7 mouse cellular contexts compared by ENCODE assay signal in genomic region chr5:110779998-110780760, GRCm38 (mm10). TPM values are rescaled to one million over a fixed set of nuclear protein-coding genes. Genes with fewer than 3 reads are reported as not detected.
DNase-seq lines count a peak whose midpoint lies in the region; ATAC-seq lines count a peak whose summit lies in the region.

TSS of gene Pus1 (minus strand) at chr5:110780659.

- H3K9me3 ChIP-seq in embryonic facial prominence, embryonic 10.5 days, result no peaks in the 10 kb centered on the region
- no peaks in the 10 kb centered on the region for H3K9me3 ChIP-seq in limb, embryonic 10.5 days (replicated peaks)
- no peaks in the 10 kb centered on the region for H3K9me3 ChIP-seq in midbrain, embryonic 13.5 days

- peak within 1 kb of the TSS; percentile 97 for H3K4me2 ChIP-seq in midbrain, embryonic 13.5 days (replicated peaks)

- WGBS in embryonic facial prominence, embryonic 10.5 days, result under 1% methylated on average over 57 of the region's 57 CpGs
- under 1% methylated on average over 57 of the region's 57 CpGs for WGBS in limb, embryonic 10.5 days
- under 1% methylated on average over 53 of the region's 57 CpGs for WGBS in midbrain, embryonic 13.5 days

- DNase-seq in adrenal gland, postnatal 10 days, result peak; percentile 97
- DNase-seq in embryonic facial prominence, embryonic 10.5 days (ENCODE audit: low spot score), result peak; percentile 91
- peak; percentile 91 for DNase-seq in kidney, adult 11 months
- peak; percentile 91 for DNase-seq in limb, embryonic 10.5 days (ENCODE audit: low spot score)
- DNase-seq in spleen, adult 12 weeks (ENCODE audit: low spot score), result peak; percentile 77

- H3K4me3 ChIP-seq in embryonic facial prominence, embryonic 10.5 days, result peak within 1 kb of the TSS; percentile 94
- H3K4me3 ChIP-seq in limb, embryonic 10.5 days, result peak within 1 kb of the TSS; percentile 90
- H3K4me3 ChIP-seq in midbrain, embryonic 13.5 days (replicated peaks), result peak within 1 kb of the TSS; percentile 83

- ATAC-seq in granulocyte monocyte progenitor cell, adult 5-6 weeks (replicated peaks; ENCODE audit: poor library complexity, severe bottlenecking), result peak; percentile 95
- peak; percentile 90 for ATAC-seq in midbrain, embryonic 13.5 days

- peak within 1 kb of the TSS; percentile 86 for H3K9ac ChIP-seq in midbrain, embryonic 13.5 days (replicated peaks)

- peaks cover 27% of the 10 kb centered on the region for H3K4me1 ChIP-seq in embryonic facial prominence, embryonic 10.5 days
- H3K4me1 ChIP-seq in limb, embryonic 10.5 days, result peaks cover 19% of the 10 kb centered on the region
- peaks cover 21% of the 10 kb centered on the region for H3K4me1 ChIP-seq in midbrain, embryonic 13.5 days (replicated peaks)

- H3K27ac ChIP-seq in embryonic facial prominence, embryonic 10.5 days (replicated peaks), result peak within 1 kb of the TSS; percentile 88
- peak within 1 kb of the TSS; percentile 89 for H3K27ac ChIP-seq in limb, embryonic 10.5 days
- no peak within 1 kb of the TSS for H3K27ac ChIP-seq in midbrain, embryonic 13.5 days

- H3K27me3 ChIP-seq in embryonic facial prominence, embryonic 10.5 days (replicated peaks; ENCODE audit: low read depth, poor library complexity, severe bottlenecking), result no peaks in the 10 kb centered on the region
- H3K27me3 ChIP-seq in limb, embryonic 10.5 days (ENCODE audit: low read depth, poor library complexity, severe bottlenecking), result no peaks in the 10 kb centered on the region
- H3K27me3 ChIP-seq in midbrain, embryonic 13.5 days, result 0 out of 2 replicates have a peak, but pooled peaks cover 3% of the 10 kb centered on the region

- H3K36me3 ChIP-seq in embryonic facial prominence, embryonic 10.5 days (replicated peaks), result peaks cover 49% of the 10 kb centered on the region
- peaks cover 49% of the 10 kb centered on the region for H3K36me3 ChIP-seq in limb, embryonic 10.5 days
- H3K36me3 ChIP-seq in midbrain, embryonic 13.5 days, result peaks cover 35% of the 10 kb centered on the region

RNA-seq across cellular contexts. Expression of gene Pus1, which starts in this region (rescaled TPM):
- total RNA-seq in adrenal gland, postnatal 10 days (2021), result 10 to 100 TPM; 34.6 to 36.9 TPM
- polyA plus RNA-seq in embryonic facial prominence, embryonic 10.5 days (2016; fragmentation: Nextera tagmentation; extraction: Ambion mirVana), result 42.2 and 46.0 TPM in 2 replicates
- total RNA-seq in granulocyte monocyte progenitor cell, adult 5-6 weeks (2014; fragmentation: Nextera tagmentation), result 41.6 and 45.0 TPM in 2 replicates
- 77.9 and 80.0 TPM in 2 replicates for total RNA-seq in granulocyte monocyte progenitor cell, adult 5-6 weeks (2017)
- 44.2 and 58.7 TPM in 2 replicates for polyA plus RNA-seq in limb, embryonic 10.5 days (2016; fragmentation: Nextera tagmentation; extraction: Ambion mirVana)
- polyA plus RNA-seq in midbrain, embryonic 13.5 days (2015; fragmentation: Nextera tagmentation; extraction: Ambion mirVana), result 23.2 and 23.3 TPM in 2 replicates
